Mouse (Mus musculus): ENCODE data around the gene Vps37c.

GRCm38 (mm10) chr19:10658406-10658805, 30.1 kb upstream of the Vps37c start:
- no peak for TF ChIP-seq CTCF (conservative IDR thresholded peaks at IDR 0.05; ENCODE audit: insufficient read depth, insufficient read length, low read depth, low read length)
- no peak for TF ChIP-seq POLR2A (IDR thresholded peaks at IDR 0.05; ENCODE audit: low read depth, low read length)
